Mouse (Mus musculus) layer of hippocampus, adult 8-10 months (tissue): Measurements from ENCODE around the gene Ltb. TPM values are rescaled to one million over a fixed set of nuclear protein-coding genes. Genes with fewer than 3 reads are reported as not detected.

ENCODE experiments used
- DNase-seq, 2 experiments: peaks; one replicate each; pipeline ENCODE4 v3.0.0; 2022; ENCODE audit warnings: low spot score in 2 of 2
- total RNA-seq, 4 experiments: library from RNA; stranded (reverse); gene quantifications; 2 replicates each; pipeline ENCODE4 v1.2.4; 2022

Ltb gene
- total RNA-seq, result 1 to 10 TPM in 1 of 4 experiments, under 1 TPM in 3; 0.53 to 1.4 (median 0.71) TPM

- no peak for DNase-seq
These were observed at the start of gene Ltb for GRCm38 (mm10) chr17:35193881-35194843. Ltb (plus strand) TSS chr17:35194439.

- DNase-seq, result no peak
These were observed 48.1 kb upstream of the Ltb start for GRCm38 (mm10) chr17:35146139-35146538.

- DNase-seq, result no peak
These were observed 46.9 kb upstream of the Ltb start for GRCm38 (mm10) chr17:35147348-35147747.

GRCm38 (mm10) chr17:35147922-35148639 is 46.2 kb upstream of the Ltb start:
- DNase-seq, result no peak

GRCm38 (mm10) chr17:35152121-35152520 is 42.1 kb upstream of the Ltb start:
- DNase-seq, result no peak

- DNase-seq, result no peak
These were observed 41.2 kb upstream of the Ltb start for GRCm38 (mm10) chr17:35153077-35153476.

GRCm38 (mm10) chr17:35153931-35154330 is 40.3 kb upstream of the Ltb start:
- no peak for DNase-seq

GRCm38 (mm10) chr17:35154616-35155015 is 39.6 kb upstream of the Ltb start:
- DNase-seq, result no peak

- no peak for DNase-seq
These were observed 38.8 kb upstream of the Ltb start for GRCm38 (mm10) chr17:35155451-35155850.

GRCm38 (mm10) chr17:35156461-35157200 is 37.6 kb upstream of the Ltb start:
- DNase-seq, result no peak

GRCm38 (mm10) chr17:35157254-35157653 is 37.0 kb upstream of the Ltb start:
- no peak for DNase-seq

GRCm38 (mm10) chr17:35157661-35158175 is 36.5 kb upstream of the Ltb start:
- DNase-seq, result no peak

- DNase-seq, result no peak
These were observed 35.2 kb upstream of the Ltb start for GRCm38 (mm10) chr17:35158850-35159593.

GRCm38 (mm10) chr17:35159638-35160037 is 34.6 kb upstream of the Ltb start:
- DNase-seq, result no peak

GRCm38 (mm10) chr17:35161421-35161820 is 32.8 kb upstream of the Ltb start:
- DNase-seq, result no peak

GRCm38 (mm10) chr17:35162121-35162520 is 32.1 kb upstream of the Ltb start:
- DNase-seq, result no peak

- no peak for DNase-seq
These were observed 31.5 kb upstream of the Ltb start for GRCm38 (mm10) chr17:35162730-35163129.

GRCm38 (mm10) chr17:35163326-35164081 is 30.7 kb upstream of the Ltb start:
- DNase-seq, result no peak

- no peak for DNase-seq
These were observed 30.0 kb upstream of the Ltb start for GRCm38 (mm10) chr17:35164218-35164567.
